ENCODE assay signal across 7 mouse cellular contexts in genomic region chr2:30708001-30708683, GRCm38 (mm10).
DNase-seq lines count a peak whose midpoint lies in the region; ATAC-seq lines count a peak whose summit lies in the region.

No protein-coding gene starts in this region.

- H3K9ac ChIP-seq in hindbrain, embryonic 12.5 days = peak overlapping the region; percentile 74
- H3K9ac ChIP-seq in stomach, embryonic 14.5 days (replicated peaks; ENCODE audit: low read depth, low read length) = peak overlapping the region; percentile 72

- under 1% methylated on average over 46 of the region's 48 CpGs for WGBS in hindbrain, embryonic 12.5 days
- WGBS in midbrain, embryonic 10.5 days = 0% methylated on average over 47 of the region's 48 CpGs
- 2% methylated on average over 44 of the region's 48 CpGs for WGBS in stomach, embryonic 14.5 days

- peak overlapping the region; percentile 64 for H3K4me2 ChIP-seq in hindbrain, embryonic 12.5 days (replicated peaks)
- H3K4me2 ChIP-seq in stomach, embryonic 14.5 days (replicated peaks; ENCODE audit: low read depth, low read length) = peak overlapping the region; percentile 81

- H3K36me3 ChIP-seq in hindbrain, embryonic 12.5 days = no peaks in the 10 kb centered on the region
- H3K36me3 ChIP-seq in midbrain, embryonic 10.5 days = peaks cover 7% of the 10 kb centered on the region; the same call in 1 of the 2 replicates
- no peaks in the 10 kb centered on the region for H3K36me3 ChIP-seq in stomach, embryonic 14.5 days (ENCODE audit: control insufficient read depth, insufficient read depth, low read length)

- peak; percentile 98 for DNase-seq in NIH3T3 (ENCODE audit: low read depth)
- peak; percentile 48 to 78 for DNase-seq in cerebellum, adult 18-20 months
- peak; percentile 70 to 80 for DNase-seq in frontal cortex, postnatal 10 days (ENCODE audit: low spot score in 2 of 2)
- peak; percentile 76 to 84 for DNase-seq in left cerebral cortex, postnatal 14 days (ENCODE audit: low spot score in 2 of 2)
- DNase-seq in midbrain, embryonic 10.5 days (ENCODE audit: low spot score) = peak; percentile 77

- H3K4me3 ChIP-seq in hindbrain, embryonic 12.5 days = peak overlapping the region; percentile 29
- H3K4me3 ChIP-seq in midbrain, embryonic 10.5 days = peak overlapping the region; percentile 53
- H3K4me3 ChIP-seq in stomach, embryonic 14.5 days (ENCODE audit: low read depth, low read length) = peak overlapping the region; percentile 24

- H3K27ac ChIP-seq in hindbrain, embryonic 12.5 days = peak overlapping the region; percentile 99
- peak overlapping the region; percentile 98 for H3K27ac ChIP-seq in midbrain, embryonic 10.5 days (replicated peaks)
- peak overlapping the region; percentile 100 for H3K27ac ChIP-seq in stomach, embryonic 14.5 days (ENCODE audit: low read length)

- intact Hi-C loops in left cerebral cortex, postnatal 14 days (cut with DNase I) = loop anchor here (5.0 kb wide), 1 partner anchor 111 kb away; the partner anchor contains the start of gene Cstad

- peak; percentile 51 for ATAC-seq in hindbrain, embryonic 12.5 days (ENCODE audit: low FRiP score)
- peak; percentile 76 for ATAC-seq in stomach, embryonic 14.5 days (ENCODE audit: insufficient number of reproducible peaks, insufficient read depth, low FRiP score, low read depth)

- H3K9me3 ChIP-seq in hindbrain, embryonic 12.5 days (replicated peaks) = 0 out of 2 replicates have a peak, but pooled peaks cover 5% of the 10 kb centered on the region
- peaks cover 9% of the 10 kb centered on the region for H3K9me3 ChIP-seq in midbrain, embryonic 10.5 days (replicated peaks)
- no peaks in the 10 kb centered on the region for H3K9me3 ChIP-seq in stomach, embryonic 14.5 days (ENCODE audit: control insufficient read depth, low read depth, low read length)

- H3K4me1 ChIP-seq in hindbrain, embryonic 12.5 days = peaks cover 64% of the 10 kb centered on the region
- peaks cover 79% of the 10 kb centered on the region for H3K4me1 ChIP-seq in midbrain, embryonic 10.5 days
- peaks cover 53% of the 10 kb centered on the region for H3K4me1 ChIP-seq in stomach, embryonic 14.5 days (ENCODE audit: control insufficient read depth, insufficient read depth, low read length)

- no peaks in the 10 kb centered on the region for H3K27me3 ChIP-seq in hindbrain, embryonic 12.5 days
- H3K27me3 ChIP-seq in midbrain, embryonic 10.5 days (ENCODE audit: low read depth, poor library complexity, severe bottlenecking) = peaks cover 6% of the 10 kb centered on the region; the same call in 1 of the 2 replicates
- H3K27me3 ChIP-seq in stomach, embryonic 14.5 days (ENCODE audit: control insufficient read depth, insufficient read depth, low read length) = no peaks in the 10 kb centered on the region

Comparison
In these comparisons a context has a peak if more than half of its experiments do, and no peak if none do; other contexts are left out.
1. Peak in every context shown above with its lines: DNase-seq, ATAC-seq, H3K4me3 ChIP-seq and H3K27ac ChIP-seq.